Mouse (Mus musculus) liver, embryonic 11.5 days (tissue): Measurements from ENCODE around the gene Josd1. TPM values are rescaled to one million over a fixed set of nuclear protein-coding genes. Genes with fewer than 3 reads are reported as not detected.
A peak's percentile ranks its signal among the peaks of the same experiment; 100 is the strongest.

Experiments used
- ATAC-seq: fragments of 200-750 bp; cut with Nextera tagmentation; replicated peaks from 2 replicates; pipeline ENCODE4 v1.8.0; 2017; ENCODE audit warnings: moderate number of reproducible peaks, mild to moderate bottlenecking, moderate TSS enrichment, moderate library complexity; ENCODE audit not compliant: low FRiP score
- DNase-seq: peaks from one replicate; pipeline ENCODE4 v3.0.0-alpha.2; 2017; ENCODE audit warnings: low spot score
- H3K27ac ChIP-seq: fragments of 300-500 bp; sonication (generic); 2 replicates; pipeline ENCODE4 v1.5.1; 2014; ENCODE audit warnings: mild to moderate bottlenecking, low read depth, low read length, control low read depth
- H3K27me3 ChIP-seq: fragments of 300-500 bp; sonication (generic); replicated peaks from 2 replicates; pipeline ENCODE4 v1.6.1; 2014; ENCODE audit warnings: low read length, mixed read lengths; ENCODE audit not compliant: control insufficient read depth, insufficient read depth
- H3K36me3 ChIP-seq: fragments of 300-500 bp; sonication (generic); 2 replicates; pipeline ENCODE4 v1.6.1; 2014; ENCODE audit warnings: mild to moderate bottlenecking, low read length, moderate library complexity, mixed read lengths; ENCODE audit not compliant: control insufficient read depth, insufficient read depth
- H3K4me1 ChIP-seq: fragments of 300-500 bp; sonication (generic); replicated peaks from 2 replicates; pipeline ENCODE4 v1.6.1; 2014; ENCODE audit warnings: low read length, mixed read lengths; ENCODE audit not compliant: control insufficient read depth, insufficient read depth
- H3K4me2 ChIP-seq: fragments of 300-500 bp; sonication (generic); 2 replicates; pipeline ENCODE4 v1.6.1; 2014; ENCODE audit warnings: mild to moderate bottlenecking, control low read depth, moderate library complexity
- H3K4me3 ChIP-seq: fragments of 300-500 bp; sonication (generic); 2 replicates; pipeline ENCODE4 v1.5.1; 2014; ENCODE audit warnings: low read depth, low read length, control low read depth
- H3K9ac ChIP-seq: fragments of 300-500 bp; sonication (generic); 2 replicates; pipeline ENCODE4 v1.6.1; 2014; ENCODE audit warnings: low read depth, low read length, control low read depth
- H3K9me3 ChIP-seq: fragments of 300-500 bp; sonication (generic); 2 replicates; pipeline ENCODE4 v1.6.1; 2016; ENCODE audit warnings: low read length, inconsistent platforms, mixed read lengths; ENCODE audit not compliant: control insufficient read depth
- WGBS: fragments of 180-500 bp; shearing (Covaris S2); extraction: QIAGEN DNeasy Blood & Tissue Kit; methylation state at CpG from one replicate; pipeline ENCODE4 v1.1.7; 2014; 5-methylcytosine and 5-hydroxymethylcytosine counted together
- polyA plus RNA-seq: library from polyadenylated mRNA; unstranded; fragments of >200 nt; fragmentation: Nextera tagmentation; extraction: Ambion mirVana; gene quantifications from 2 replicates; pipeline ENCODE4 v1.2.1, GENCODE M21; 2014

Josd1 gene
- polyA plus RNA-seq, 1 experiment from 2014 or later, result 25.9 TPM

GRCm38 (mm10) chr15:79657837-79658530, 29.7 kb downstream of the Josd1 start:
- Histone ChIP-seq H3K27ac (peak overlapping the region; percentile 87), H3K9me3 (no peaks in the 10 kb centered on the region), H3K4me3 (peak overlapping the region; percentile 81), H3K36me3 (no peaks in the 10 kb centered on the region), H3K9ac (peak overlapping the region; percentile 82), H3K4me2 (peak overlapping the region; percentile 92), H3K27me3 (no peaks in the 10 kb centered on the region), H3K4me1 (peaks cover 4% of the 10 kb centered on the region)
- DNase-seq, result peak; percentile 70
- WGBS, result 4% methylated on average over 16 of the region's 16 CpGs
- ATAC-seq, result peak; percentile 51

- H3K36me3 ChIP-seq, result no peaks in the 10 kb centered on the region
- DNase-seq (no peak), ATAC-seq (no peak)
- H3K27me3 ChIP-seq, result no peaks in the 10 kb centered on the region
- H3K4me2 ChIP-seq, result no peak overlapping the region
- no peak overlapping the region for H3K4me3 ChIP-seq
- H3K27ac ChIP-seq, result no peak overlapping the region
- H3K4me1 ChIP-seq, result peaks cover 4% of the 10 kb centered on the region
- no peaks in the 10 kb centered on the region for H3K9me3 ChIP-seq
- no peak overlapping the region for H3K9ac ChIP-seq
- WGBS, result 92% methylated on average over 14 of the region's 14 CpGs
These were observed 31.3 kb downstream of the Josd1 start for GRCm38 (mm10) chr15:79656451-79656850.

GRCm38 (mm10) chr15:79651481-79651880, 36.2 kb downstream of the Josd1 start:
- H3K9me3 ChIP-seq, result no peaks in the 10 kb centered on the region
- no peak overlapping the region for H3K4me3 ChIP-seq
- 63% methylated on average over 4 of the region's 4 CpGs for WGBS
- H3K27me3 ChIP-seq, result no peaks in the 10 kb centered on the region
- ATAC-seq (no peak), DNase-seq (no peak)
- no peak overlapping the region for H3K27ac ChIP-seq
- no peak overlapping the region for H3K4me2 ChIP-seq
- H3K4me1 ChIP-seq, result no peaks in the 10 kb centered on the region
- no peak overlapping the region for H3K9ac ChIP-seq
- no peaks in the 10 kb centered on the region for H3K36me3 ChIP-seq

- Histone ChIP-seq H3K36me3 (no peaks in the 10 kb centered on the region), H3K4me1 (no peaks in the 10 kb centered on the region), H3K27me3 (no peaks in the 10 kb centered on the region), H3K27ac (no peak overlapping the region), H3K4me3 (no peak overlapping the region), H3K9me3 (no peaks in the 10 kb centered on the region), H3K9ac (no peak overlapping the region), H3K4me2 (no peak overlapping the region)
- DNase-seq, result no peak
- ATAC-seq, result no peak
These were observed 37.1 kb downstream of the Josd1 start for GRCm38 (mm10) chr15:79650569-79650968.

GRCm38 (mm10) chr15:79648130-79648529, 39.6 kb downstream of the Josd1 start:
- no peak for ATAC-seq
- no peaks in the 10 kb centered on the region for H3K36me3 ChIP-seq
- H3K27me3 ChIP-seq, result no peaks in the 10 kb centered on the region
- no peaks in the 10 kb centered on the region for H3K9me3 ChIP-seq
- 82% methylated on average over 12 of the region's 12 CpGs for WGBS
- no peaks in the 10 kb centered on the region for H3K4me1 ChIP-seq
- DNase-seq, result no peak
- no peak overlapping the region for H3K9ac ChIP-seq
- H3K4me2 ChIP-seq, result no peak overlapping the region
- no peak overlapping the region for H3K27ac ChIP-seq
- no peak overlapping the region for H3K4me3 ChIP-seq

- no peak for DNase-seq
- no peak overlapping the region for H3K9ac ChIP-seq
- H3K4me1 ChIP-seq, result no peaks in the 10 kb centered on the region
- no peak overlapping the region for H3K4me2 ChIP-seq
- no peaks in the 10 kb centered on the region for H3K36me3 ChIP-seq
- no peaks in the 10 kb centered on the region for H3K9me3 ChIP-seq
- no peaks in the 10 kb centered on the region; the same call in 1 of the 2 replicates for H3K27me3 ChIP-seq
- 68% methylated on average over 2 of the region's 2 CpGs for WGBS
- no peak overlapping the region for H3K4me3 ChIP-seq
- no peak for ATAC-seq
- no peak overlapping the region for H3K27ac ChIP-seq
These were observed 42.2 kb downstream of the Josd1 start for GRCm38 (mm10) chr15:79645483-79645882.

GRCm38 (mm10) chr15:79641135-79641817, 46.4 kb downstream of the Josd1 start:
- ATAC-seq (no peak), DNase-seq (no peak)
- Histone ChIP-seq H3K27ac (no peak overlapping the region), H3K9me3 (no peaks in the 10 kb centered on the region), H3K9ac (no peak overlapping the region), H3K27me3 (no peaks in the 10 kb centered on the region; the same call in 1 of the 2 replicates), H3K4me3 (no peak overlapping the region), H3K36me3 (no peaks in the 10 kb centered on the region), H3K4me2 (no peak overlapping the region), H3K4me1 (no peaks in the 10 kb centered on the region)
- WGBS, result 63% methylated on average over 12 of the region's 12 CpGs

- no peak overlapping the region for H3K4me2 ChIP-seq
- no peak overlapping the region for H3K4me3 ChIP-seq
- H3K27me3 ChIP-seq, result no peaks in the 10 kb centered on the region
- H3K4me1 ChIP-seq, result no peaks in the 10 kb centered on the region
- peaks cover 2% of the 10 kb centered on the region; the same call in 1 of the 2 replicates for H3K36me3 ChIP-seq
- no peaks in the 10 kb centered on the region for H3K9me3 ChIP-seq
- ATAC-seq, result no peak
- DNase-seq, result no peak
- H3K9ac ChIP-seq, result no peak overlapping the region
- WGBS, result 58% methylated on average over 2 of the region's 2 CpGs
- H3K27ac ChIP-seq, result no peak overlapping the region
These were observed 57.2 kb downstream of the Josd1 start for GRCm38 (mm10) chr15:79630471-79630870.
